Mouse (Mus musculus): ENCODE data around the gene Gm4353. TPM values are rescaled to one million over a fixed set of nuclear protein-coding genes. Genes with fewer than 3 reads are reported as not detected.

Gm4353 gene
- polyA plus RNA-seq, 1 experiment from 2014 or later: 0.65 TPM

DNA sequence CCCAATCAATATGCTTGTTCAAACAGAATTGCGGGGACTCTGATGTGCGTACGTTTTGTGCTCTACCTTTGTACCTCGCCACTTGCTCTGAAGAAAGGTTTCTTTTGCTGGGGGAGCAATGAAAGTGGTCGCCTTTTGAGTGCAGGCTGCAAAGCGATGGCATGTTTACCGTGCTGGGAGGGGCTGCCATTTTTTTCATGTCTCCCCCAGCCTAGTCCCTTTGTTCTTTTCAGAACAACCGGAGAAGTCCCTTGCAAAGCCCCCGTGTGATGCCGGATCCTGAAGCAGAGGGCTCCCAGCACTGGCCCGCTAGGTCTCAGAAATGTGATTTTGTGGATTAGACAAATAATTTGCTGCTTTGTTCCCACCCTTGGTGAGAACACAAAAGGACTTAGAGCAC lies 36.8 kb upstream of the Gm4353 start:
- no peaks in the 10 kb centered on the region for H3K9me3 ChIP-seq (ENCODE audit: control insufficient read depth, low read length)
- WGBS: 57% methylated on average over 11 of the region's 11 CpGs
- ATAC-seq: no peak
- H3K9ac ChIP-seq (ENCODE audit: low read depth, low read length): no peak overlapping the region
- H3K4me3 ChIP-seq (ENCODE audit: low read length): no peak overlapping the region
- no peak overlapping the region for H3K27ac ChIP-seq (ENCODE audit: low read length)
- no peaks in the 10 kb centered on the region for H3K4me1 ChIP-seq (ENCODE audit: control insufficient read depth, insufficient read depth, low read length)
- H3K36me3 ChIP-seq (ENCODE audit: control insufficient read depth, insufficient read depth, low read length): no peaks in the 10 kb centered on the region
- H3K27me3 ChIP-seq (replicated peaks; ENCODE audit: control insufficient read depth, insufficient read depth, low read length): no peaks in the 10 kb centered on the region
- no peak overlapping the region for H3K4me2 ChIP-seq (ENCODE audit: low read depth, low read length)

DNA sequence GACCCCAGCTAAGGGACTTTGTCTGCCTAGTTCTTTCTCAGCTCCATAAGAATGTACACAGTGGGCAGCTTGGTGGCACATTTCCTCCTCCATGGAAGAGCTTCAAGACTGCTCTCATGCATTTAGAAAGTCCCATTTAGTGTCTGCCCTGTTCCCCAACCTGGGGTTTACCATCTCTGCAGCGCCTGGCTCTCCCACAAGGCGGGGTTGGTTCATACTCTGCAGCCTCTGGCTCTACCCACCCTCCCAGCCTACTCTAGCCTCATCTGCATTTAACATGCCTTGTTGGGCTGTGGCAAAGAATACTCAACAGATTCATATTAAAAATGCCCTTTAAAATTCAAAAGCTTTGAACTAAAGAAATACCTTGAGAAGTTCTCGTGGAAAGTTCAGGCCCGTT lies 36.3 kb upstream of the Gm4353 start:
- no peaks in the 10 kb centered on the region for H3K9me3 ChIP-seq (ENCODE audit: control insufficient read depth, low read length)
- no peak overlapping the region for H3K4me3 ChIP-seq (ENCODE audit: low read length)
- H3K27me3 ChIP-seq (replicated peaks; ENCODE audit: control insufficient read depth, insufficient read depth, low read length): no peaks in the 10 kb centered on the region
- H3K36me3 ChIP-seq (ENCODE audit: control insufficient read depth, insufficient read depth, low read length): no peaks in the 10 kb centered on the region
- ATAC-seq: no peak
- H3K4me2 ChIP-seq (ENCODE audit: low read depth, low read length): no peak overlapping the region
- H3K9ac ChIP-seq (ENCODE audit: low read depth, low read length): no peak overlapping the region
- no peaks in the 10 kb centered on the region for H3K4me1 ChIP-seq (ENCODE audit: control insufficient read depth, insufficient read depth, low read length)
- H3K27ac ChIP-seq (ENCODE audit: low read length): no peak overlapping the region
- whole genome bisulfite sequencing: 71% methylated on average over 4 of the region's 4 CpGs

DNA sequence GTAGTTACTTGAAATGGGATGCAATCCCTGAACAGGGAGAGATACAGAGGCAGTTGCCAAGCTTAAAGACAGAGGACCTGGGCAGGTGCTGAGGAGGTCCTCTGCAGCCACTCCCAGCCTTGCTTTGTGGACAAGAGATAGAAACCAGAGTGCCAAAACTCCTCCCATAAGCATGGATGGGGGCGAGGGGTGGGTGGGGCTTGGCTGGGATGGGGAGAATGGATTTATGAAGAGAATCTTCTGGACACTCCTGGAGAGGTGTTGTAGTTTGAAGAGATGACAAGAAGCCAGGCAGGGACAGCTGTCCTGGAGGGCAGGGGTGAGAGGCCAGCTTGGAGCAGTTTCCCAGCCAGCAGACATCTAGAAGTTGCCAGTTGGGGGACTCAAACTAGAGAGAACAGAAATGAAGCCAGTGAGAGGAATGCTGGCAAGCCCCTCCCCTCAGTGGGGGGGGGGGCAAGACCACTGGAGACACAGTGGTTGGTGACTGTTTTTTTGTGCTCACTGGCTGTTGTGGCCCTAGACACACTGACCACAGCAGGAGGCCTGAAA lies 34.9 kb upstream of the Gm4353 start:
- 78% methylated on average over 1 of the region's 1 CpGs for WGBS
- Histone ChIP-seq H3K9me3 (ENCODE audit: control insufficient read depth, low read length) (no peaks in the 10 kb centered on the region), H3K27me3 (replicated peaks; ENCODE audit: control insufficient read depth, insufficient read depth, low read length) (no peaks in the 10 kb centered on the region), H3K36me3 (ENCODE audit: control insufficient read depth, insufficient read depth, low read length) (no peaks in the 10 kb centered on the region), H3K4me3 (ENCODE audit: low read length) (no peak overlapping the region), H3K9ac (ENCODE audit: low read depth, low read length) (no peak overlapping the region), H3K27ac (ENCODE audit: low read length) (no peak overlapping the region), H3K4me1 (ENCODE audit: control insufficient read depth, insufficient read depth, low read length) (no peaks in the 10 kb centered on the region), H3K4me2 (ENCODE audit: low read depth, low read length) (no peak overlapping the region)
- ATAC-seq: no peak

GRCm38 (mm10) chr7:116115991-116116390 lies 31.6 kb upstream of the Gm4353 start:
- Histone ChIP-seq H3K27me3 (replicated peaks; ENCODE audit: control insufficient read depth, insufficient read depth, low read length) (no peaks in the 10 kb centered on the region), H3K27ac (ENCODE audit: low read length) (no peak overlapping the region), H3K4me3 (ENCODE audit: low read length) (no peak overlapping the region), H3K9ac (ENCODE audit: low read depth, low read length) (no peak overlapping the region), H3K4me1 (ENCODE audit: control insufficient read depth, insufficient read depth, low read length) (no peaks in the 10 kb centered on the region), H3K9me3 (ENCODE audit: control insufficient read depth, low read length) (no peaks in the 10 kb centered on the region), H3K4me2 (ENCODE audit: low read depth, low read length) (no peak overlapping the region), H3K36me3 (ENCODE audit: control insufficient read depth, insufficient read depth, low read length) (no peaks in the 10 kb centered on the region)
- no peak for ATAC-seq
- WGBS: 86% methylated on average over 2 of the region's 2 CpGs

DNA sequence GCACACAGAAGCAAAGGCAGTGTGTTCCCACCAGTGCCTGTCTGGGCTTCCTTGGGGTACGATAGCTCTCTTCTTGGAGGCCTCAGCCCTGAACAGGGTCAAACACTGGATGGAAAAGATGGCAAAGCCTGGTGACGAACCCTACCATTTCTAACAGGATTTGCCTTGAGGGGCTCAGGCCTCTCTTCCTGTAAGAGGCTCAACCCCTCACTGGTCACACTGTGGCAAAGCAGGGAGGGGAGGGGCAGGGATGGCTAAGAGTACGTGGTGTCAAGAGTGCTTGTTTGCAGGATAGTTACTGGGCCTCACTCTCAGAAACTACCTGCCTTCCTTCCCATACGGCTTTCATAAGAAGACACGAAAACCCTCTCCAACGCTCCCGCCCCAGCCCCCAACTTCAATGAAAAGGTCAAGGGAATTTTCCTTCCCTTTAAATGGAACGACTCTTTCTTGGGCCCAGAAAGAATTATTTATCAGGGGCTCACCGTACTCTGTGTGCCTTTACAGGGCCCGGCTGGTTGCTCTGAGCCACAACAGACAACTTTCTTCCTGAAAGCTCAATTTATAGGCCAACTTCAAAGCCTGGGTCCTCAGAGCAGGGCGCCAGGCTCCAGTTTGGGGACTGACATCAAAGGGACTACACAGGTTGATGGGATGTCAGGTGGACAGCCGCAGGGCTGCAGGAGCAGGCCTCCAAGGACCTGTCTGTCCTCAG lies 30.9 kb upstream of the Gm4353 start:
- Histone ChIP-seq H3K4me1 (ENCODE audit: control insufficient read depth, insufficient read depth, low read length) (no peaks in the 10 kb centered on the region), H3K4me3 (ENCODE audit: low read length) (no peak overlapping the region)
- WGBS: 69% methylated on average over 12 of the region's 12 CpGs

DNA sequence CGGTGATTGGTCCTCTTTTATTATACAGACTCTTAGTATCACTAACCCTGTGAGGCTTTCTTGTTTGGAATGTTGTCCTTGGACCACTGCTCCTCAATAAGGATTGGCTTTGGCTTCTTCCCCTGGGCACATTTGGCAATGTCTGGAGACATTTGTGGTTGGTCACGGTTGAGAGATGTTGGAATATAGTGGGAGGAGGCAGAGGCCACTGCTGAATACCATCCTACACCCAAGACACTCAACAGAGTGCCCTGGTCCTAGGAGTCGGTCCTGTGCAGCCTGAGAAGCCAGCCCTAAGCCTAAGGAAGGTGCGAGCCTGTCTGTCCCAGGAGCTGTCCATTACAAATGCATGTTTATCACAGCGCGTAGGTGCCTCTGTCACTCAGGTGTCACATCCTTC lies 27.1 kb upstream of the Gm4353 start:
- Histone ChIP-seq H3K9ac (ENCODE audit: low read depth, low read length) (no peak overlapping the region), H3K27me3 (replicated peaks; ENCODE audit: control insufficient read depth, insufficient read depth, low read length) (no peaks in the 10 kb centered on the region), H3K9me3 (ENCODE audit: control insufficient read depth, low read length) (no peaks in the 10 kb centered on the region), H3K4me1 (ENCODE audit: control insufficient read depth, insufficient read depth, low read length) (no peaks in the 10 kb centered on the region), H3K36me3 (ENCODE audit: control insufficient read depth, insufficient read depth, low read length) (no peaks in the 10 kb centered on the region; the same call in 1 of the 2 replicates), H3K4me3 (ENCODE audit: low read length) (no peak overlapping the region), H3K4me2 (ENCODE audit: low read depth, low read length) (no peak overlapping the region), H3K27ac (ENCODE audit: low read length) (no peak overlapping the region)
- 85% methylated on average over 6 of the region's 6 CpGs for WGBS
- ATAC-seq: no peak

More for the DNA sequence above, 30.9 kb upstream of the Gm4353 start:
- no peaks in the 10 kb centered on the region for H3K27me3 ChIP-seq (replicated peaks; ENCODE audit: control insufficient read depth, insufficient read depth, low read length)
- H3K9me3 ChIP-seq (ENCODE audit: control insufficient read depth, low read length): no peaks in the 10 kb centered on the region
- no peak for ATAC-seq
- H3K36me3 ChIP-seq (ENCODE audit: control insufficient read depth, insufficient read depth, low read length): no peaks in the 10 kb centered on the region
- H3K4me2 ChIP-seq (ENCODE audit: low read depth, low read length): no peak overlapping the region
- H3K27ac ChIP-seq (ENCODE audit: low read length): no peak overlapping the region
- no peak overlapping the region for H3K9ac ChIP-seq (ENCODE audit: low read depth, low read length)

DNA sequence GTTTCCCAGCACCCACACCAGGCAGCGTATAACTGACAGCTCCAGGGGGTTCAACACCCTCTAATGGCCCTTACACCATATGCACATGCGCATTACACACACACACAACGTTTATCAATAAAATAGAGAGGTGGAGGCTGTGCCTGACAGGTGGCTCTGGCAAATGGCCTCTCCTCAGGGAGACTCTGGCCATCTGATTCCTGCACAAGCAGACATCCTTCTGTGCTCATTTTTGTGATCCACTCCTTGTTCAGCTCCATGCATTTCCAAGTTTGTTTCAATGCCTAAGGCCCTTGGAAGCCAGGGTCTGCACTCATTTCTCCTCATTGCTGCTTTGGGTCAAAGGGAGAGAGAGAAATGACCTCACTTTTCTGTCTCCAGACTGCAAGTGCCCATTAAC lies 26.2 kb upstream of the Gm4353 start:
- Histone ChIP-seq H3K9me3 (ENCODE audit: control insufficient read depth, low read length) (no peaks in the 10 kb centered on the region), H3K27me3 (replicated peaks; ENCODE audit: control insufficient read depth, insufficient read depth, low read length) (no peaks in the 10 kb centered on the region), H3K4me2 (ENCODE audit: low read depth, low read length) (no peak overlapping the region), H3K4me1 (ENCODE audit: control insufficient read depth, insufficient read depth, low read length) (no peaks in the 10 kb centered on the region), H3K27ac (ENCODE audit: low read length) (no peak overlapping the region), H3K36me3 (ENCODE audit: control insufficient read depth, insufficient read depth, low read length) (no peaks in the 10 kb centered on the region; the same call in 1 of the 2 replicates), H3K4me3 (ENCODE audit: low read length) (no peak overlapping the region), H3K9ac (ENCODE audit: low read depth, low read length) (no peak overlapping the region)
- WGBS: 64% methylated on average over 3 of the region's 3 CpGs
- no peak for ATAC-seq

GRCm38 (mm10) chr7:116103091-116103490 lies 18.7 kb upstream of the Gm4353 start:
- H3K4me2 ChIP-seq (ENCODE audit: low read depth, low read length): no peak overlapping the region
- no peak for ATAC-seq
- H3K9ac ChIP-seq (ENCODE audit: low read depth, low read length): no peak overlapping the region
- H3K27ac ChIP-seq (ENCODE audit: low read length): no peak overlapping the region
- no peaks in the 10 kb centered on the region for H3K4me1 ChIP-seq (ENCODE audit: control insufficient read depth, insufficient read depth, low read length)
- H3K27me3 ChIP-seq (replicated peaks; ENCODE audit: control insufficient read depth, insufficient read depth, low read length): no peaks in the 10 kb centered on the region
- H3K36me3 ChIP-seq (ENCODE audit: control insufficient read depth, insufficient read depth, low read length): peaks cover 12% of the 10 kb centered on the region
- H3K9me3 ChIP-seq (ENCODE audit: control insufficient read depth, low read length): no peaks in the 10 kb centered on the region
- 93% methylated on average over 9 of the region's 9 CpGs for WGBS
- H3K4me3 ChIP-seq (ENCODE audit: low read length): no peak overlapping the region

DNA sequence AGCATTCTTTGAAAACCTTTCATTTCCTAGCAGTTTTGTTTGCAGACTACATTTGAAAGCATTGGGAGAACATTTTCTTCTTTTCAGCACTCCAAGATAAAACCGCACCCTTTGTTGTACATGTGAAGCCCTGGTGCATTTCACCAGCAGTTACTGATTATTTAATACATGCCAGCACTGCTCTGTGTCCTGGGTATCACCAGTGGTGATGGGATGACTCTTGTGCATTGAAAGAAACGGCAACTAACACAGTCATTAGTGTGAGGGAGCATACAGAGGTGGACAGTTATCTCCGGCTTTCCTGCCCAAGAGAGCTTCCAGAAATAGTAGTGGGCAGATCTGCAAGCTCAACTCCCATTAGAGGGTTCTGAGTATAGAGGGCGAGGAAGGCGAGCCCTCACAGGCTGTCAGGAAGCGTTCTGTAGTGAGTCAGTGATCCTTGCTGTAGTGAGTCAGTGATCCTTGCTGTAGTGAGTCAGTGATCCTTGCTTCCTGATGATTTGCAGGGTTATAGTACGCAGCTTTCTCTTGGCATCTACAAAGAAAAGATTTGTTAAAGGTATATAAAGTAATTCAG lies 15.6 kb upstream of the Gm4353 start:
- ATAC-seq: no peak
- peaks cover 12% of the 10 kb centered on the region for H3K36me3 ChIP-seq (ENCODE audit: control insufficient read depth, insufficient read depth, low read length)
- peaks cover 3% of the 10 kb centered on the region for H3K4me1 ChIP-seq (ENCODE audit: control insufficient read depth, insufficient read depth, low read length)
- no peaks in the 10 kb centered on the region for H3K9me3 ChIP-seq (ENCODE audit: control insufficient read depth, low read length)
- no peak overlapping the region for H3K4me2 ChIP-seq (ENCODE audit: low read depth, low read length)
- no peak overlapping the region for H3K9ac ChIP-seq (ENCODE audit: low read depth, low read length)
- no peak overlapping the region for H3K27ac ChIP-seq (ENCODE audit: low read length)
- no peaks in the 10 kb centered on the region for H3K27me3 ChIP-seq (replicated peaks; ENCODE audit: control insufficient read depth, insufficient read depth, low read length)
- no peak overlapping the region for H3K4me3 ChIP-seq (ENCODE audit: low read length)
- 85% methylated on average over 7 of the region's 7 CpGs for WGBS
